Mouse (Mus musculus) spleen, postnatal 36 days (tissue): Measurements from ENCODE around the gene Cog5.

Experiments
- DNase-seq, 2 experiments: peaks; one replicate each; pipeline ENCODE4 v3.0.0; 2022; ENCODE audit warnings: low spot score in 2 of 2, mixed read lengths in 1 of 2

Gene Cog5

GRCm38 (mm10) chr12:31977613-31978195 lies 323.0 kb downstream of the Cog5 start:
- no peak for DNase-seq

GRCm38 (mm10) chr12:31983238-31983637 lies 328.6 kb downstream of the Cog5 start:
- DNase-seq: no peak

- DNase-seq: no peak
Measured at GRCm38 (mm10) chr12:31983769-31984168, 329.1 kb downstream of the Cog5 start.

GRCm38 (mm10) chr12:31984206-31984605 lies 329.5 kb downstream of the Cog5 start:
- DNase-seq: no peak

GRCm38 (mm10) chr12:31984664-31985063 lies 330.0 kb downstream of the Cog5 start:
- DNase-seq: no peak

- DNase-seq: no peak
Measured at GRCm38 (mm10) chr12:31985738-31986137, 331.1 kb downstream of the Cog5 start.

- DNase-seq: no peak
Measured at GRCm38 (mm10) chr12:31986463-31986862, 331.8 kb downstream of the Cog5 start.
